Mouse (Mus musculus) heart, adult 2 months (tissue): ENCODE measurements at regions not wholly inside any gene's neighbourhood (a gene's known extent, or its start where the extent isn't known, plus 50 kb on each side); places are given as distances from the start of the nearest gene placed in this dataset.

ENCODE experiments used
- CTCF ChIP-seq: fragments of 200-600 bp; IDR thresholded peaks from 2 replicates; pipeline ENCODE4 v1.8.1; 2022; ENCODE audit warnings: antibody characterized with exemption, mild to moderate bottlenecking, moderate library complexity
- EP300 ChIP-seq: fragments of 200-500 bp; IDR thresholded peaks from 2 replicates; pipeline ENCODE4 v1.6.1; 2011; ENCODE audit warnings: low read depth, low read length, control low read depth; ENCODE audit not compliant: insufficient read depth
- POLR2A ChIP-seq: fragments of 200-500 bp; IDR thresholded peaks from 2 replicates; pipeline ENCODE4 v1.6.1; 2011; ENCODE audit warnings: mild to moderate bottlenecking, low read depth, low read length, control low read depth; ENCODE audit not compliant: insufficient read depth

DNA sequence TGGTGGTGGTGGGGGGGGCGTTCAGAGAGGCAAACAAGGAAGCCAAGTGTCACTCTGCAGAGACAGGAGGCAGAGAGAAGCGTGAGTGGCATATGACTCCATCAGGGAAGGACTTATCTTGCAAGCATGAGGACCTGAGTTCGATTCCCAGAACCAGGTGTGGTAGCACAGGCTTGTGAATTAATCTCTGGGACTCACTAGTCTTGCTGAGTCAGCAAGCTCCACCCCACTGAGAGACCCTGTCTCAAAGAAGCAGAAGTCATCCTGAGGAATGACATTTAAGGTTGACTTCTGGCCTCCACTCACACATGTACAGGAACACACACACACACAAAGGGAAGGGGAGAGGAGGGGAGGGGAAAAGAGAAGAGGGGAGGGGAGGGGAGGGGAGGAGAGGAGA, 156.5 kb downstream of the Rplp1 start:
- no peak for TF ChIP-seq CTCF
- no peak for TF ChIP-seq POLR2A
- no peak for TF ChIP-seq EP300
